26 mouse cellular contexts compared by ENCODE assay signal in the genomic region with DNA sequence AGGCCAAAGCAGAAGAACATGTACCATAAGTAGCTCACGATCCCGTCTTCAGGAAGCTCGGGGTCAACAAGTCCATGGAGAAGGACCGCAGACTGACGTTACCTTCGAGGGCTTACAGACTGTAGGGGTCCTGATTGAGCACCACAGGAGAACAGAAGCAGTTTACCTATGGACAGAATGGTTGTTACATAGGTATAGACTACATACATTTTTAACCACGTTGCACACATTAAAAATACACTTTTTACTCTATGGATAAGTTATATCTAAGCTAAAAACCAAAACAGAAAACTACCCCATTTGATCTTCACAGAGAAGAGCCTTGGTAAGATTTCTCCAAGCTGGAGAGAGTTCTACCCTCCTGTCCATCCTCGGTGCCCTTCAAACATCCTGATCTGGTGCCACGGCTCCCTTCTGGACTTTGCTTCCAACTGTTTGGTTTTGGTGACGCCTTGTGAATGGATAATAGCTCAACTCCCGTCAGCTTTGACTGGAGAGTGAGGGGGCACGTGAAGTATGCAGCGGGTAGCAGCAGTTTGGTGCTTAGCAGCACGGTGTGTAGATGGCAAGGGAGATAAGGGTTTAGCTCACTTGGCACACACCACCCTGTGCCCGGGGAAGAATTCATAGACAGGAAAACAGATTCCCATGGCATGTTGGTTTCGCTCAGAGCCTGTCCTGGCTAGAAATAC.
DNase-seq lines count a peak whose midpoint lies in the region; ATAC-seq lines count a peak whose summit lies in the region.
"Had no signal": no experiment of that assay in that cellular context is flagged by ENCODE, and none has a peak within 500 bp of the region (broad histone marks: within the 10 kb centered on the region; RNA-seq: fewer than 3 reads in every experiment).

No protein-coding gene starts in this region.

- no peaks in the 10 kb centered on the region for H3K27me3 ChIP-seq in liver, embryonic 16.5 days (ENCODE audit: control insufficient read depth, insufficient read depth, low read depth, low read length)
- no peaks in the 10 kb centered on the region for H3K27me3 ChIP-seq in liver, embryonic 12.5 days (replicated peaks)
- no peaks in the 10 kb centered on the region; the same call in 1 of the 2 replicates for H3K27me3 ChIP-seq in midbrain, embryonic 11.5 days (ENCODE audit: control insufficient read depth, insufficient read depth, low read length)
- 0 out of 2 replicates have a peak, but pooled peaks cover 3% of the 10 kb centered on the region for H3K27me3 ChIP-seq in midbrain, embryonic 15.5 days (replicated peaks)
- H3K27me3 ChIP-seq: heart, embryonic 12.5 days; heart, embryonic 15.5 days had no signal

- H3K9me3 ChIP-seq in liver, embryonic 16.5 days (replicated peaks; ENCODE audit: control insufficient read depth, low read length) = no peaks in the 10 kb centered on the region
- H3K9me3 ChIP-seq in liver, embryonic 12.5 days (replicated peaks) = no peaks in the 10 kb centered on the region
- H3K9me3 ChIP-seq in midbrain, embryonic 11.5 days (ENCODE audit: control insufficient read depth, low read length) = no peaks in the 10 kb centered on the region
- no peaks in the 10 kb centered on the region for H3K9me3 ChIP-seq in midbrain, embryonic 15.5 days
- H3K9me3 ChIP-seq: heart, embryonic 12.5 days; heart, embryonic 15.5 days had no signal

- no peak for ATAC-seq in CD4-positive, CD25-positive, alpha-beta regulatory T cell, adult 4 months
- ATAC-seq in liver, embryonic 16.5 days (ENCODE audit: low read depth) = peak; percentile 39; the same call in 1 of the 2 replicates
- no peak for ATAC-seq in liver, embryonic 12.5 days
- no peak for ATAC-seq in midbrain, embryonic 11.5 days (ENCODE audit: low FRiP score)
- no peak for ATAC-seq in midbrain, embryonic 15.5 days (replicated peaks)
- ATAC-seq: activated CD4-positive, CD25-positive, alpha-beta regulatory T cell, adult 4 months; forebrain, embryonic 14.5 days; forebrain, postnatal 0 days; hindbrain, postnatal 0 days had no signal

- no peaks in the 10 kb centered on the region for H3K4me1 ChIP-seq in liver, embryonic 16.5 days (ENCODE audit: control insufficient read depth, low read depth, low read length)
- 0 out of 2 replicates have a peak, but pooled peaks cover 9% of the 10 kb centered on the region for H3K4me1 ChIP-seq in liver, embryonic 12.5 days
- no peaks in the 10 kb centered on the region; the same call in 1 of the 2 replicates for H3K4me1 ChIP-seq in midbrain, embryonic 11.5 days (ENCODE audit: control insufficient read depth, insufficient read depth, low read length)
- H3K4me1 ChIP-seq in midbrain, embryonic 15.5 days = no peaks in the 10 kb centered on the region

- 61% methylated on average over 16 of the region's 16 CpGs for WGBS in liver, embryonic 16.5 days (ENCODE audit: insufficient replicate concordance)
- WGBS in liver, embryonic 12.5 days (ENCODE audit: insufficient replicate concordance) = 69% methylated on average over 16 of the region's 16 CpGs
- 89% methylated on average over 16 of the region's 16 CpGs for WGBS in midbrain, embryonic 11.5 days
- 85% methylated on average over 16 of the region's 16 CpGs for WGBS in midbrain, embryonic 15.5 days

- H3K4me2 ChIP-seq in liver, embryonic 16.5 days (ENCODE audit: low read depth, low read length) = no peak overlapping the region
- no peak overlapping the region for H3K4me2 ChIP-seq in liver, embryonic 12.5 days
- H3K4me2 ChIP-seq in midbrain, embryonic 11.5 days = no peak overlapping the region
- no peak overlapping the region for H3K4me2 ChIP-seq in midbrain, embryonic 15.5 days
- H3K4me2 ChIP-seq: heart, embryonic 12.5 days; heart, embryonic 15.5 days; hindbrain, embryonic 14.5 days had no signal

- no peak overlapping the region for H3K27ac ChIP-seq in liver, embryonic 16.5 days (ENCODE audit: low read length)
- no peak overlapping the region for H3K27ac ChIP-seq in liver, embryonic 12.5 days
- no peak overlapping the region for H3K27ac ChIP-seq in midbrain, embryonic 11.5 days (ENCODE audit: low read depth, low read length)
- H3K27ac ChIP-seq in midbrain, embryonic 15.5 days = no peak overlapping the region
- H3K27ac ChIP-seq: gastrocnemius, adult 2 months; heart, embryonic 15.5 days; hindbrain, embryonic 14.5 days; hindbrain, postnatal 0 days had no signal

- no peak overlapping the region for H3K4me3 ChIP-seq in liver, embryonic 16.5 days (ENCODE audit: low read depth, low read length)
- H3K4me3 ChIP-seq in liver, embryonic 12.5 days = no peak overlapping the region
- no peak overlapping the region for H3K4me3 ChIP-seq in midbrain, embryonic 11.5 days (ENCODE audit: low read depth, low read length)
- no peak overlapping the region for H3K4me3 ChIP-seq in midbrain, embryonic 15.5 days
- H3K4me3 ChIP-seq: gastrocnemius, adult 2 months; heart, embryonic 12.5 days; heart, embryonic 15.5 days had no signal

- H3K9ac ChIP-seq in liver, embryonic 16.5 days (ENCODE audit: low read depth, low read length) = no peak overlapping the region
- no peak overlapping the region for H3K9ac ChIP-seq in liver, embryonic 12.5 days
- H3K9ac ChIP-seq in midbrain, embryonic 11.5 days (ENCODE audit: low read length) = no peak overlapping the region
- no peak overlapping the region for H3K9ac ChIP-seq in midbrain, embryonic 15.5 days
- H3K9ac ChIP-seq: forebrain, postnatal 0 days; heart, embryonic 12.5 days; heart, embryonic 15.5 days; hindbrain, embryonic 14.5 days had no signal

- H3K36me3 ChIP-seq in liver, embryonic 16.5 days (ENCODE audit: control insufficient read depth, insufficient read depth) = no peaks in the 10 kb centered on the region
- no peaks in the 10 kb centered on the region for H3K36me3 ChIP-seq in liver, embryonic 12.5 days
- no peaks in the 10 kb centered on the region for H3K36me3 ChIP-seq in midbrain, embryonic 11.5 days (ENCODE audit: control insufficient read depth, insufficient read depth, low read length)
- H3K36me3 ChIP-seq in midbrain, embryonic 15.5 days (replicated peaks) = no peaks in the 10 kb centered on the region
- H3K36me3 ChIP-seq: heart, embryonic 12.5 days; heart, embryonic 15.5 days had no signal

- DNase-seq in CD4-positive, CD25-positive, alpha-beta regulatory T cell, adult 2 months (ENCODE audit: low read depth, low spot score) = peak; percentile 18
- peak; percentile 44 for DNase-seq in midbrain, embryonic 11.5 days (ENCODE audit: low spot score, missing footprints)
- no peak for DNase-seq in embryo, embryonic 11 days
- DNase-seq: adrenal gland, adult 8-10 months; adrenal gland, postnatal 25 days; B cell, adult 2 months; cerebellum, adult 11-12 months; cerebellum, adult 8-10 months; cerebellum, postnatal 10 days; cerebellum, postnatal 36 days; forebrain, postnatal 0 days; gastrocnemius, adult 2 months; gastrocnemius, postnatal 14 days; heart, adult 18-20 months; heart, postnatal 10 days; heart, postnatal 4 days had no signal
